Mouse (Mus musculus) heart, embryonic 10.5 days (tissue): ENCODE data around the gene Kcnh2. TPM values are rescaled to one million over a fixed set of nuclear protein-coding genes. Genes with fewer than 3 reads are reported as not detected.

ENCODE experiments used
- DNase-seq: peaks from one replicate; pipeline ENCODE4 v3.0.0-alpha.2; 2017; ENCODE audit warnings: low spot score
- H3K27ac ChIP-seq: fragments of 300-500 bp; sonication (generic); 2 replicates; pipeline ENCODE4 v1.5.1; 2016; ENCODE audit warnings: mild to moderate bottlenecking
- H3K27me3 ChIP-seq: fragments of 300-500 bp; sonication (generic); 2 replicates; pipeline ENCODE4 v1.6.1; 2016; ENCODE audit warnings: mild to moderate bottlenecking; ENCODE audit not compliant: poor library complexity, insufficient read depth, severe bottlenecking
- H3K36me3 ChIP-seq: fragments of 300-500 bp; sonication (generic); 2 replicates; pipeline ENCODE4 v1.6.1; 2016; ENCODE audit warnings: mild to moderate bottlenecking, moderate library complexity
- H3K4me1 ChIP-seq: fragments of 300-500 bp; sonication (generic); 2 replicates; pipeline ENCODE4 v1.6.1; 2016; ENCODE audit warnings: mild to moderate bottlenecking
- H3K4me3 ChIP-seq: fragments of 300-500 bp; sonication (generic); 2 replicates; pipeline ENCODE4 v1.5.1; 2016; ENCODE audit warnings: mild to moderate bottlenecking, moderate library complexity
- H3K9me3 ChIP-seq: fragments of 300-500 bp; sonication (generic); 2 replicates; pipeline ENCODE4 v1.6.1; 2016; ENCODE audit warnings: mild to moderate bottlenecking, moderate library complexity
- WGBS: fragments of 180-500 bp; shearing (Covaris S2); methylation state at CpG from one replicate; pipeline ENCODE4 v1.1.7; 2016; 5-methylcytosine and 5-hydroxymethylcytosine counted together
- polyA plus RNA-seq: library from polyadenylated mRNA; unstranded; fragments of >200 nt; fragmentation: Nextera tagmentation; extraction: Ambion mirVana; gene quantifications from 2 replicates; pipeline ENCODE4 v1.2.1, GENCODE M21; 2016

Gene Kcnh2
- polyA plus RNA-seq, 1 experiment from 2014 or later, result 28.8 TPM

DNA sequence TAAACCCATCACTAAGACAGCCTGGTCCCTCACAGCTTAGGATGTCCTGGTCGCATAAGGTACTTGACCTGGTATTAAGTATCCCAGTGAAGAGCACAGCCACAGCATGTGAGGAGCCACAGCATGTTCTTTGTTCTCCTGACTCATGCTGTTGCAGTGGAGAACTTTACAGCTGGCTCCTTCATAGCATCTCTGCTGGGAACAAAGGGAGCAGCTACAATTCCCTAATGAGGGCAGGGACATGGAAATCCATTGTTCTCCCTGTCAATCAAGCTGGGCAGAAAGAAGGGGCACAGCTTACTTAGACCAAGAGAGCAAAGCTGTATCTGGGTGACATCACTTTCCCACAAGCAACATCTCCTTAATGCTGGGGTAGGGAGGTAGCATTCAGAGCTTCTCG lies 70.9 kb downstream of the Kcnh2 start:
- no peak overlapping the region for H3K4me3 ChIP-seq
- no peak overlapping the region for H3K27ac ChIP-seq
- 68% methylated on average over 2 of the region's 2 CpGs for WGBS
- no peak for DNase-seq
- H3K4me1 ChIP-seq, result no peaks in the 10 kb centered on the region; the same call in 1 of the 2 replicates
- H3K9me3 ChIP-seq, result no peaks in the 10 kb centered on the region
- H3K27me3 ChIP-seq, result no peaks in the 10 kb centered on the region
- no peaks in the 10 kb centered on the region for H3K36me3 ChIP-seq

DNA sequence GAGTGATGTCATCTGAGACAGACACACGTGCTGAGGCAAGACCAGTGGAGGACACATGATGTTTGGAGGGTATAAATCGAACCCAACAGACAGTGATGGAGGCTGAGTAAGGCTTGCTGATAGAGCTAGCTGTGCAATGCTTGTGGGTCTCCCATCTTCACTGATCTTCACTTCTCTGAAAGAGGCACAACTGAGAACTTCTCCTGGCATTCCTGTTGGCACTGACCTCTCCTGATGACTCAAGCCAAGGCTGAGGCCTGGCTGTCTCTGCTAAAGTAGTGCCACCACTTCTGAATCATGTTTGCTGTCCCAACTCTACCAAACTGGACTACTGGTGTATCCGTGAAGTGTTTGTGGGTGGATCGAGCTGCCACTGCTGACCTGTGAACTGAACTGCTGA lies 71.9 kb downstream of the Kcnh2 start:
- 76% methylated on average over 4 of the region's 4 CpGs for WGBS
- no peak for DNase-seq

DNA sequence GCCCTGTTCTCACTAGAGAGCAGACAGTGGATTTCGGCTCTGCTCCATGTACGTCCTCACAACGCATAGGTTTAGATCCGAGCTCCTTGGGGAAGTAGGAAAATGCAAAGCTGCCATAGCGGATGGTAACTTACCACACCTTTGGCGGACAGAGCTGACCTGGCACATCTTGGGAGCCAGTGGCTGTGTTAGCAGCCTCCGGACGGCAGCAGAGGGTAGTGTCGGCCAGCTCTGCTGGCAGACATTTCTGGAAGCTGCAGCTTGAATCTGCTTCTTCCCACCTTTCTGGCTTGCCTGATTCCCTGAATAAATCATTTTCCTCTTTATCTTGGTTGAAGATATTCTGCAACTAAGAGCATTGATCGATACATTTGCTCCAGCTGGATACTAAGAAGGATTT lies 73.2 kb downstream of the Kcnh2 start:
- no peaks in the 10 kb centered on the region for H3K36me3 ChIP-seq
- 85% methylated on average over 10 of the region's 10 CpGs for WGBS

More for the DNA sequence above, 71.9 kb downstream of the Kcnh2 start:
- no peaks in the 10 kb centered on the region for H3K9me3 ChIP-seq
- no peaks in the 10 kb centered on the region for H3K36me3 ChIP-seq
- H3K4me1 ChIP-seq, result no peaks in the 10 kb centered on the region
- no peak overlapping the region for H3K4me3 ChIP-seq
- H3K27ac ChIP-seq, result no peak overlapping the region
- no peaks in the 10 kb centered on the region for H3K27me3 ChIP-seq

DNA sequence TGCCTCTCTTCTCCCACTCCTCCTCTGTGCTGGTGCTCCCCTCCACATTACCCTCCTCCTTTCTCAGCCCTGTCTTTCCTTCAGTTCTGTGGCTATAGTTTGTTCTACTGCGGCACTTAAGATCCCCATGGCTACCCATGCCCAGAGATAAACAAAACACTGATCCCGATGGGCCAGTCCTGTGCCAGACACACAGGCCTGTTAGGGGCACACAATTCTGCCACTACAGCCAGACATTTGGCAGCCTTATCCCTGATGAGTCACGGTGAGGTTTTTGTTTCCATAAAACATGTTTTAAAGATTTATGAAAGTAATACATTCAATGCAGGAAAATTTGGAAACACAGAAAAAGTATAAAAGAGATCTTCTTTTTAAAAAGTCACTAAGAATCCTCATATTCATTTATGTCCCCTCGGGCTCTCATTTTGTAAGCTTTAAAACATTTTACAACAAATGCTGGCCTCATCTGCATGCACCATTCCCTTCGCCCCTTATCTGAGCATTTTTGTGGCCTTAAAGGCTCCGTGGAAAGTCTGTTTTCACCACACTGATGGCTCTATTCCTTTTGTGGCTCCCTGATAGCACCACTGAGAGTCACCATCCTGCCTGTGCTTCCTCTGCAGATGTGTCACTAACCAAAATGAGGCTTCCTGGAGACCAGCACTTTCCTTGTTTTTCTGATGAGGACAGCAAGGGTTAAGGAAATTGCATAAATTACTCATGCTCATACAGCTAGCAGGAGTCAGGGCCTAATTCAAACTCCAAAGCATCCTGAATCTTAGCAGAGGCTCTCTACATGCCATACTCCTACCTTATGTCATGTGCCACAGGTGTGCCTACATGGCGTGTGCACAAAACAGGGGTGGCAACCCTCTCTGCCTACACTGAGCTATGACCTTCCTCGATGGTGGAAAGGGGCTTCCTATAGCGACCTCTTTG lies 77.5 kb downstream of the Kcnh2 start:
- 58% methylated on average over 9 of the region's 9 CpGs for WGBS
- 0 out of 2 replicates have a peak overlapping the region, but pooled peaks have one; percentile 10 for H3K27ac ChIP-seq

More for the DNA sequence above, 73.2 kb downstream of the Kcnh2 start:
- no peak overlapping the region for H3K4me3 ChIP-seq
- peaks cover 9% of the 10 kb centered on the region for H3K4me1 ChIP-seq
- no peak overlapping the region for H3K27ac ChIP-seq
- H3K27me3 ChIP-seq, result no peaks in the 10 kb centered on the region
- no peak for DNase-seq
- H3K9me3 ChIP-seq, result no peaks in the 10 kb centered on the region

DNA sequence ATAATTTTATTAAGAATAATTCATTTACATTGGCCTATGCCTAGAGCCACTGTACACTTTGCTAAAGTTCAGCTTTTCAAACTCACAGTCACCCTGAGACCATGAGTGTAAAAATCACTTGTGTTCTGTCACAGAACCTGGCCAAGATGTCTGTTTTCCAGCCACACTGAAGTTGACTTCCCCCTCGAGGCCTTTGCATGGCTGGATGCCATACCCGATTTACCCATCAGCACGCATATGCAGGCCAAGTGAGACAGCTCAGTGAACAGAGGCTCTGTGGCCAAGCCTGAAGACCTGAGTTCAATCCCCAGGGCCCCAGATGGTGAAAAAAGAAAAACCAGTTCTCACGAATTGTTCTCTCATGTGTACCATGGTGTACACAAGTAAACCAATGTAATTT lies 80.5 kb downstream of the Kcnh2 start:
- no peaks in the 10 kb centered on the region for H3K9me3 ChIP-seq
- no peak for DNase-seq
- no peaks in the 10 kb centered on the region for H3K27me3 ChIP-seq
- H3K27ac ChIP-seq, result no peak overlapping the region
- 73% methylated on average over 4 of the region's 4 CpGs for WGBS
- H3K4me3 ChIP-seq, result no peak overlapping the region
- H3K36me3 ChIP-seq, result no peaks in the 10 kb centered on the region
- H3K4me1 ChIP-seq, result peaks cover 29% of the 10 kb centered on the region

More for the DNA sequence above, 77.5 kb downstream of the Kcnh2 start:
- Histone ChIP-seq H3K4me3 (no peak overlapping the region), H3K4me1 (peaks cover 22% of the 10 kb centered on the region), H3K36me3 (no peaks in the 10 kb centered on the region), H3K9me3 (no peaks in the 10 kb centered on the region), H3K27me3 (no peaks in the 10 kb centered on the region)
- DNase-seq, result no peak

Other genes starting within 250 kb of the Kcnh2 start
- gene Nupl2, start 186.6 kb downstream of the Kcnh2 start, polyA plus RNA-seq, result 15.5 and 18.3 TPM in 2 replicates
- gene Nos3, start 13.2 kb upstream of the Kcnh2 start, polyA plus RNA-seq, result 23.2 and 40.8 TPM in 2 replicates
- gene Atg9b, start 40.5 kb upstream of the Kcnh2 start, polyA plus RNA-seq, result 1.2 and 2.3 TPM in 2 replicates
- gene Abcb8, start 42.1 kb upstream of the Kcnh2 start, polyA plus RNA-seq, result 62.7 and 81.3 TPM in 2 replicates
- 0.11 TPM in 1 of 2 replicates, not detected in the other for gene Asic3, start 61.8 kb upstream of the Kcnh2 start, polyA plus RNA-seq
- gene Cdk5, start 71.9 kb upstream of the Kcnh2 start, polyA plus RNA-seq, result 33.9 and 37.4 TPM in 2 replicates
- 33.2 and 36.0 TPM in 2 replicates for gene Slc4a2, start 72.2 kb upstream of the Kcnh2 start, polyA plus RNA-seq
- gene Fastk, start 93.7 kb upstream of the Kcnh2 start, polyA plus RNA-seq, result 156 and 197 TPM in 2 replicates
- gene Tmub1, start 96.2 kb upstream of the Kcnh2 start, polyA plus RNA-seq, result 21.3 and 22.3 TPM in 2 replicates
- 20.1 and 30.1 TPM in 2 replicates for gene Agap3, start 100.6 kb upstream of the Kcnh2 start, polyA plus RNA-seq
- gene Gbx1, start 175.6 kb upstream of the Kcnh2 start, polyA plus RNA-seq, result 0.06 TPM in 1 of 2 replicates, not detected in the other
- 1.6 and 3.3 TPM in 2 replicates for gene Asb10, start 189.4 kb upstream of the Kcnh2 start, polyA plus RNA-seq
- 0.06 and 0.09 TPM in 2 replicates for gene 4931409K22Rik, start 205.2 kb upstream of the Kcnh2 start, polyA plus RNA-seq
- gene Abcf2, start 225.9 kb upstream of the Kcnh2 start, polyA plus RNA-seq, result 107 and 126 TPM in 2 replicates
- 19.1 and 22.8 TPM in 2 replicates for gene Chpf2, start 235.1 kb upstream of the Kcnh2 start, polyA plus RNA-seq